Mouse (Mus musculus): ENCODE data around the gene Abhd4.

The Abhd4 gene

GRCm38 (mm10) chr14:54300136-54300535, 46.1 kb downstream of the Abhd4 start:
- DNase-seq, result no peak

- DNase-seq, result no peak
Measured at GRCm38 (mm10) chr14:54300676-54301075, 46.7 kb downstream of the Abhd4 start.

- DNase-seq, result no peak
Measured at GRCm38 (mm10) chr14:54311763-54312162, 57.8 kb downstream of the Abhd4 start.
